Mouse (Mus musculus) gastrocnemius, adult 18-20 months (tissue): ENCODE measurements at regions not wholly inside any gene's neighbourhood (a gene's known extent, or its start where the extent isn't known, plus 50 kb on each side); places are given as distances from the start of the nearest gene placed in this dataset.
A peak's percentile ranks its signal among the peaks of the same experiment; 100 is the strongest.
"Not testable (repeated sequence)": the region's sequence is repeated elsewhere in the genome, so short reads cannot be mapped to it uniquely, and the experiment has no call there.

Source experiments
- DNase-seq: peaks from one replicate; pipeline ENCODE4 v3.0.0; 2021; ENCODE audit warnings: low spot score

- no peak for DNase-seq
Observed at GRCm38 (mm10) chr13:4935940-4936339, 327.0 kb upstream of the Akr1e1 start.

- no peak for DNase-seq
Observed at GRCm38 (mm10) chr13:4939849-4940248, 330.9 kb upstream of the Akr1e1 start.

GRCm38 (mm10) chr13:4942490-4942889, 333.5 kb upstream of the Akr1e1 start:
- peak; percentile 17 for DNase-seq

- no peak for DNase-seq
Observed at GRCm38 (mm10) chr13:4943046-4943445, 334.1 kb upstream of the Akr1e1 start.

- no peak for DNase-seq
Observed at GRCm38 (mm10) chr13:4955384-4955783, 346.4 kb upstream of the Akr1e1 start.

GRCm38 (mm10) chr13:4964824-4965223, 355.9 kb upstream of the Akr1e1 start:
- DNase-seq = no peak

- no peak for DNase-seq
Observed at GRCm38 (mm10) chr13:4970081-4970892, 361.3 kb upstream of the Akr1e1 start.

- DNase-seq = no peak
Observed at GRCm38 (mm10) chr13:4971472-4972067, 362.6 kb upstream of the Akr1e1 start.

GRCm38 (mm10) chr13:4992876-4993275, 383.9 kb upstream of the Akr1e1 start:
- DNase-seq = no peak

- DNase-seq = no peak
Observed at GRCm38 (mm10) chr13:5008296-5008695, 399.3 kb upstream of the Akr1e1 start.

GRCm38 (mm10) chr13:5022439-5022838, 413.5 kb upstream of the Akr1e1 start:
- no peak for DNase-seq

GRCm38 (mm10) chr13:5059859-5060258, 450.9 kb upstream of the Akr1e1 start:
- DNase-seq = no peak

GRCm38 (mm10) chr13:5060462-5060861, 451.5 kb upstream of the Akr1e1 start:
- DNase-seq = no peak

GRCm38 (mm10) chr13:5107454-5107853, 498.5 kb upstream of the Akr1e1 start:
- DNase-seq = no peak

- DNase-seq = no peak
Observed at GRCm38 (mm10) chr13:5154911-5155310, 545.9 kb upstream of the Akr1e1 start.

- DNase-seq = no peak
Observed at GRCm38 (mm10) chr13:5159765-5160684, 551.1 kb upstream of the Akr1e1 start.

- no peak for DNase-seq
Observed at GRCm38 (mm10) chr13:5166716-5167115, 557.7 kb upstream of the Akr1e1 start.

- no peak for DNase-seq
Observed at GRCm38 (mm10) chr13:5178996-5179395, 570.0 kb upstream of the Akr1e1 start.

- no peak for DNase-seq
Observed at GRCm38 (mm10) chr13:5179552-5179951, 570.6 kb upstream of the Akr1e1 start.

GRCm38 (mm10) chr13:5185237-5185800, 576.3 kb upstream of the Akr1e1 start:
- not testable (repeated sequence) for DNase-seq

GRCm38 (mm10) chr13:5202736-5203135, 593.8 kb upstream of the Akr1e1 start:
- no peak for DNase-seq

GRCm38 (mm10) chr13:5204143-5204542, 595.2 kb upstream of the Akr1e1 start:
- DNase-seq = no peak
